Mouse (Mus musculus): ENCODE measurements around the gene Mgst2. TPM values are rescaled to one million over a fixed set of nuclear protein-coding genes. Genes with fewer than 3 reads are reported as not detected.

The Mgst2 gene
- polyA plus RNA-seq, 2 experiments from 2014 or later = 175 to 223 TPM

Other genes with a start within 250 kb of the Mgst2 start
- gene Naa15, start 245.2 kb upstream of the Mgst2 start, polyA plus RNA-seq (2017; shearing (Covaris generic)) = 10 to 100 TPM; 18.4 to 30.4 TPM
- 10 to 100 TPM; 20.8 to 21.9 TPM for gene Rab33b, start 176.4 kb upstream of the Mgst2 start, polyA plus RNA-seq (2017; shearing (Covaris generic))
- gene Setd7, start 99.5 kb upstream of the Mgst2 start, polyA plus RNA-seq (2017; shearing (Covaris generic)) = 10 to 100 TPM in 1 of 2 experiments, 1 to 10 TPM in 1; 9.6 to 10.3 TPM

All from CD4-positive, CD25-positive, alpha-beta regulatory T cell, adult 4 months (primary cell).